Mouse (Mus musculus): ENCODE data around the gene Cse1l.

Cse1l gene

DNA sequence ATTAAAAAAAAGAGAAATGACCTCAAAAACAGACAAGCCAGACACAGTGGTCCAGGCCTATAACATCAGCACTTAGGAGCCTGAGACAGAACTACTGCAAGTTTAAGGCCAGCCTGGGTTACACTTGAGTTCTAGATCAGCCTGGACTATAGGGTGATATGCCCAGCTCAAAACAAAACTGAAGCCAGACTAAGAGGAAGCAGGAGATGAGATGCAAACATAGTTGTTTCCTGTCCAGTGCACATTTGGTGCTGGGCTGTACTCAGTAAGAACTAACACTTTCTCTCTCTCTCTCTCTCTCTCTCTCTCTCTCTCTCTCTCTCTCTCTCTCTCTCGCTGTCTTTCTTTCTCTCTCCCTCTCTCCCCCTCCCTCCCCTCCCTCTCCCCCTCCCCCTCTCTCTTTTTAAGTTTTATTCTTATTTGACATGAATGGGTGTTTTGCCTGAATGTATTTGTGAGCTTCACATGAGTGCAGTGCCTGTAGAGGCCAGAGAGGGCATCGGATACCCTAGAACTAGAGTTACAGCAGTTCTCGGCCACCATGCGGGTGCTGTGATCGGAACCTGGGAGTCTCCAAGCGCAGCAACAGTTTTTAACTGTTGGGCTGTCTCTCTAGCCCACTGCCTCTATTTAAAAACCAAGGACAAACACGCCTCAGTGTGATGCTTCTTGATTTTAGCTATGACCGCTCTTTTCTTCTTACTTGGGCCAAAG lies 4.9 kb upstream of the Cse1l start:
- DNase-seq (ENCODE audit: low spot score), result no peak

DNA sequence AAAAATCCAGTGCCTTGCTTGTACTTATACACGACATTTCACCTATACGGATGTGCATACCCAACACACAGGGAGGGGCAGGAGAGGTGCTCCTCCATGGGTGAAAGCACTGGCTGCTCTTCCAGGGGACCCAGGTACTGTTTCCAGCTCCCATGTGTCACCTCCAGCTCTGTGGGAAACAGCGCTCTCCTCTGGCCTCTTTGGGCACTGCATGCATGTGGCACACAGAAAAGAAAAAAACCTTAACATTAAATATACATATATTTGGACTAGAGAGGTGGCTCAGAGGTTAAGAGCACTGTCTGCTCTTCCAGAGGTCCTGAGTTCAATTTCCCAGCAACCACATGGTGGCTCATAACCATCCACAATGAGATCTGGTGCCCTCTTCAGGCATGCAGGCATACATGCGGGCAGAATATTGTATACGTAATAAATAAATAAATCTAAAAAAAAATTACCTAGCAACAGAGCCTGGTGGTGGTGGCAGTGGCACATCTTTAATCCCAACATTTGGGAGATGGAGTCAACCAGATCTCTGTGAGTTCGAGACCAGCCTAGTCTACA lies 2.0 kb upstream of the Cse1l start:
- no peak for DNase-seq (ENCODE audit: low spot score)

DNA sequence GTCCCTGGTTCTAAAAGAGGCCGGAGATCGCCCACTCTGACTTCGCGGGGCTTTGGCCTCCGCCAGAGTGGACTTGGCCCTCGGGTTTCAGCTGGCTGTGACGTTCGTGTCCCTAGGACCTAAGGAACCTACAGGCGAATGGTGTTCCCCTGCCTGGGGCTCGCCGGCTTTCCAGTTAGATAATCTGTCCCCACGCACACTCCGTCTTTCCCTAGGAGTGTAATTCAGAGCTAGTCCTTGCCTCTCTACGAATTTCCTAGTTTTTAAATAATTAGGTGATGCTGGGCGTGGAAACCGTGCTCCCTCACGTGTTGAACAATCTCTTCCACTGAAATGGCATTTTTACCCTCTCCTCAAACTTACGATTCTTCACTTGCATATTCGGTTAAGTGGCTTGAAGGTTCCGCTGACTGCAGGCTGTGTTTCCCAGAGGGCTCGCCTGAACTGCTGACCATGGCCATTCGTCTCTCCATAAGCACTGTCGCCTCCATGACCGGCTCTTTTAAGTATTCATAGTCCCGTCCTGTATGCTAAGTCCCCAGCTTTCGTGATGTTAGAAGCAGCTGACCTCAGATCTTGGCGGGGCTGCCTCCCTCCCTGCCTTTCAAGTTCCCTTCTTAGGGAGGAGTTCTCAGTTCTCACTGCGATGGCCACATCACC lies 813 bp downstream of the Cse1l start:
- no peak for DNase-seq (ENCODE audit: low spot score)

DNA sequence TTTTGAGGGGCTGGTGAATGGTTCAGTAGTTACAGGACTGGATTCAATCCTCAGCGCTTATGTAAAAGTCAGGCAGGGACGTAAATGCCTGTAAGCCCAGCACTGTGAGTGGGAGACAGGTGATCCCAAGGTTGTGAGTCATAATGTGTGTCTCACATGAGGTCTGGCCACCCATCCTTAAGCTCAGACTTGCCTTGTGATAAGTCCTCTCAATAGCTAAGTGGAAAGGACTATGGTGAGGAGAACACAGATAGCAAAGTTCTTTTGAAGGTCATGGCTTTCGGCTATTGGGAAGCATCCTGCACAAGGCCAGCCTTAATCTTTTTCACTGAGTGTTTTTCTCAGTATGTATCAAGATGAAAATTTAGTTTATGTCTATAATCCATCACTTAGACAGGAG lies 3.9 kb downstream of the Cse1l start:
- DNase-seq (ENCODE audit: low spot score), result no peak

DNA sequence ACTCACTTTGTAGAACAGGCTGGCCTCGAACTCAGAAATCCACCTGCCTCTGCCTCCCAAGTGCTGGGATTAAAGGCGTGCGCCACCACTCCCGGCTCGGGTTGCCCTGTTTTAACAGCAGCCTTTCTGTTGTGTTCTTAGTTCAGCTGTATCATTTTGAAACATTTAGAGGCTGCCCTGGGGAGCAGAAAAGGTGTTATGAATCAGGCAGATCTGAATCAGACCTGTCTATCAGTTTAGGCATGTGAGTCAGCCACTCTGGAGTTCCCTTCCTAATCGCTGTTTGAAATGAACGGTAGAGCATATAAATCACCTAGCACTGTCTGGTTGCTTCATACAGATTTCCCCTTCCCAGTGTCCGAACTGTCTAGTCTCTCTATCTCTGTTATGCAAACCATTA lies 4.7 kb downstream of the Cse1l start:
- no peak for DNase-seq (ENCODE audit: low spot score)

DNA sequence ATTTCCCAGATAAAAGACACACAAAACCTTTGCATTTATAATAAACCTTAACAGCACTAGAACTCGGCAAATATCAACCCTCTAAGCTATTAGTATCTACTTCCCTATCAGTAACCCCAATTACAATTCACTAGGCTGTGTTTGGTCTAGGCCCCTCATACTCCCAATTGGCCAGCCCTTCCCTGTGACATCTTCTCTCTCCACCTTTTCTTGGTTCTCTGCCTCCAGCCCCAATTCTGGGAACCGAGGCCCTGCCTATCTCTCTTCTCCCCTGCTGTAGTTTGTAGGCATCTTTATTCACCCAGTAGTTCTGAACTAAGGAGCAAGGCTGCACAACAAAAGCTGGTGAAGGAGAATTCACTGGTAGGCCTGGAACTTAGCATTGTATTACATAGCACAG lies 18.1 kb downstream of the Cse1l start:
- no peak for DNase-seq (ENCODE audit: low spot score)

DNA sequence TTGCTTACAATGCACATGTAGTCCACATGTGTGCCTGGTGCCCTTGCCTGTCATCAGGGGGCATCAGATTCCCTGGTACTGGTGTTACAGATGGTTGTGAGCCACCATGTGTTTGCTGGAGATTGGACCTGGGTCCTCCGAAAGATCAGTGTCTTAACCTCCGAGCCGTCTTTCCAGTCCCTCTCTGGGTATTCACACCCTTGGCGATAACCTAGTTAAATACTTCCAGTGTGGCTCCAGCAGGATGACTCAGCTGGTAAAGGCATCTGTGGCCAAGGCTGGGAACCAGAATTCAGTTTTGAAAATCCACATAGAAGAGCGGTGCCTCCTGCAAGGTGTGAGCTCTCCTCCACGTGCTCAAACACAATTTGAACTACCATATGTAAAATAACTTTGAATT lies 28.1 kb downstream of the Cse1l start:
- DNase-seq (ENCODE audit: low spot score), result no peak

DNA sequence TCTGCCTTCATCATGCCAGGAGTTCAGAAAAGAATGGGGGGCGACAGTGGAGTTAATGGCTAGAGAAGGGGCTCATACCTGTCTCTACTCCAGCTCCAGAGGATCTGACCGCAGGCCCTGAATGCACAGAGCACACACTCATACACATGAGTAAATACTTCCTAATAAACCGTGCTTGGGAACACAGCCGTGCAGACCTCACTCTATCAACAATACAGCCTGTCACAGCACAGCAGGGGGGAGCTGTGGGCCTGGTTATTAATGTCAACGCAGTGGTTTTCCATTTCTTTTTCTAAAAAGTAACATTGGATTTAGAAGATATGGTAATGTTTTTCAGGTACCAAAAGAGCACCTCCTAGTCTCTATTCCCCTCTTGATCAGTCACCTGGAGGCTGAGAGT lies 28.6 kb downstream of the Cse1l start:
- DNase-seq (ENCODE audit: low spot score), result no peak

DNA sequence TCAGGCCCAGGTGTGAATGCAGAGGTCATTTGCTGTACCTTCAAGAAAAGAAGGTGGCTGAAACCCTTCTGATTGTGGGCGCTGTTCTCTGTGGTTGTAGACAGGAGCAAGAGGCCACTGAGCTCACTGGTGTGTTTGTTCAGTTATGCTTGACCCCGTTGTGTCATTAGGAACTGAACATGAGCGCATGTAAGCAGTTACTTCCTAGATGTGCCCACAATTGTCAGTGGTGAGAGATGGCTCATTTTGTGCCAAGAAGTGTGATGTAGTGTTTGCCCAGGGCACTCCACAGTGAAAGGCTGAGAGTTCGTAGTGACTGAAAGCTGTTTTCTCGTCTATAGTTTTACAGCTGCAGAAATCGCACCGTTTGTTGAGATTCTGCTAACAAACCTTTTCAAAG lies 29.7 kb downstream of the Cse1l start:
- DNase-seq (ENCODE audit: low spot score), result no peak

DNA sequence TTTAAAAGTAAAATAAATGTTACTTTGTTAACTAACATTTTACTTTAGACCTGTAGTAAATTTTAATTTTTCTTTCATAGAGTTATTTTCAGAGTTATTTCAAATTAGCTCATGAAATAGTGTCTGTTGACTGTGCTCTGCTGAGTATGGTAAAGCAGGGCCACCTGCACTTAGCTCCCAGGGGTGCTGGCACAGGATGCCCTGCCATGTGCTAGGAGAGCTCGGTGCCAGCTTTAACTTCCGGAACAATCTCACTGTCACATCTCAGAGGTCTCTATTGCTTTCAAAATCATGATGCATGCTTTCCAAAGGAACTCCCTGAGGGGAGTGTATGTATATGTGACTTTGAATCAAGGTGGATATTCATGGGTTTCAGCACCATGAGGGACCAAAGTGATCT lies 30.3 kb downstream of the Cse1l start:
- DNase-seq (ENCODE audit: low spot score), result no peak

DNA sequence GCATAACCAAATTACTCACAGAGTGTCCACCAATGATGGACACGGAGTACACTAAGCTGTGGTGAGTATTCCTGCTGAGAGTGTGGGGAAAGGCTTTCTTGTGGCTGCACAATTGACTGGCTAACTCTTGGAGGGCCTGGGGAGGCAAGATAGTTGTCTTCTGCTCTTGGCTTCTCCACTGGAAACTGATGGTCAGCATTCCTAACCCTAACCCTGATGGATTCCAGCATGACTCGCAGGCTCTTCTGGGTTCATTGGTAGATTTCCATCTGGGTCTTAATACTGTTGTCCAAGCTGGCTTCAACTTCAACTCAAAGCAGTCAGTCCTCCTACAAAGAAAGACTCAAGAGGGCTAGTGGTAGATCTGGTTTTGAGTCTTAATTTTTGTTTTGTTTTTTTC lies 37.3 kb downstream of the Cse1l start:
- no peak for DNase-seq (ENCODE audit: low spot score)

DNA sequence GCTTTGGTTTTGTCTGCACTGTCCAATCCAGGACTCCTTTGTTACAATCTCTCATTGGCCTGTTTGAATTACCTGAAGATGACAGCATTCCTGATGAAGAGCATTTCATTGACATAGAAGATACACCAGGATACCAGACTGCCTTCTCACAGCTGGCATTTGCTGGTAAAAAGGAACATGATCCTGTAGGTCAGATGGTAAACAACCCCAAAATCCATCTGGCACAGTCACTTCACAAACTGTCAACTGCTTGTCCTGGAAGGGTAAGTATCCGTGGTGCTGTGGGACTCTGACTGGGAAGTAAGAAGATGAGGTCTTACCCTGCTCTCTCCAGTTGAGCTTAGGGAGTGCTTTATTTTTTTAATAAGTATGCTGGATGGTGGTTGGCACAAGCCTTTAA lies 38.5 kb downstream of the Cse1l start:
- DNase-seq (ENCODE audit: low spot score), result no peak

DNA sequence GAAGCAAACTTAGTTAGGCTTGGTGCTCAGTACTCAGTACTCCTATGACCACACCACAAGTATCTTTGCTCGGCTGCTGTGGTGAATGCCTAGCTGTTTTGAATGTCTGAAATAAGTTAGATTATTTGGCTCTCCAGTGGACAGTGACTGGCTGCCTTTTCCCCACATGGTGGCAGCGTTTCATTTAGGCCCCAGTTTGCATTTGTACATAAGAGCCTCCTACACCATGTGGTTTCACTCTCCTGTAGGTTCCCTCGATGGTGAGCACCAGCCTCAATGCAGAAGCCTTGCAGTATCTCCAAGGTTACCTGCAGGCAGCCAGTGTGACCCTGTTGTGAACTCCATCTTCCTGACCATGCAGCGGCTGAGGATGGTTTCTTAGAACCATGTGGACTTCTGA lies 39.6 kb downstream of the Cse1l start:
- DNase-seq (ENCODE audit: low spot score), result peak; percentile 26

DNA sequence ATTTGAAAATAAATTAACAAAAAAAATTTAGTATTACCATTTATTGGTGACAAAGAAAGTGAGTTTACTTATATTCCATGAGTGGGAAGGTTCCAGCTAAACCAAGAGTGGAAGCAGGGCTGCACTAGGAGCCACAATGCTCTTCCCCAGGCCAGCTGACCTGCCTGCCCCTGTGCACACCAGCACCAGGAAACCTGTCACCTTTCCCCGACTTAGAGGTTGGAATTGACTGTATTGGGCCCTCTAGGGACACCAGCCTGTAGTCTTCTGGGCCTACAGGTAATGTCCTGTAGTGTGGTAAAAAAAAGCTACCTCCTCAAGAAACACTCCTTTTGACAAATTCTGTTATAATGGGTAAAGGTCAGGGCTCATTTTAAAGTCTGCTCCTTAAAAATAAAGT lies 42.4 kb downstream of the Cse1l start:
- no peak for DNase-seq (ENCODE audit: low spot score)

DNA sequence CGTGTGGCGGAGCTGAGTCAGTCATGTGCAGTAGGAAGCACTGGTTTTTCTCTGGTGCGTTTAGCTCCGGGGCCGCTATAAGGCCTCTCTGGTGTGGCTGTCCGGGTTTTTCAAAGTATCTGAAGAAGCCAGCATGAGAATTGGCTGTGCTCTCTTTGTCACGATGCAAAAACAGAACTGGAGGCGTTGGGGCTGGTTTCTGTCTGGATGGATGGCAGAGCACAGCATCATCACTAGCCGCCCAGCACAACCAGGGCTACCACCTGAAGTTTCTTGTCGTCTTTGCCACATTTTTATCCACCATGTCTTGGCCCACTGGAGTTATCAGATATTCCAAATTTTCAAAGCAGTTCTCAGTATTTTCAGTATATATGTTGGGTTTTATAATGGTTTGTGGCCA lies 43.1 kb downstream of the Cse1l start:
- DNase-seq (ENCODE audit: low spot score), result no peak

DNA sequence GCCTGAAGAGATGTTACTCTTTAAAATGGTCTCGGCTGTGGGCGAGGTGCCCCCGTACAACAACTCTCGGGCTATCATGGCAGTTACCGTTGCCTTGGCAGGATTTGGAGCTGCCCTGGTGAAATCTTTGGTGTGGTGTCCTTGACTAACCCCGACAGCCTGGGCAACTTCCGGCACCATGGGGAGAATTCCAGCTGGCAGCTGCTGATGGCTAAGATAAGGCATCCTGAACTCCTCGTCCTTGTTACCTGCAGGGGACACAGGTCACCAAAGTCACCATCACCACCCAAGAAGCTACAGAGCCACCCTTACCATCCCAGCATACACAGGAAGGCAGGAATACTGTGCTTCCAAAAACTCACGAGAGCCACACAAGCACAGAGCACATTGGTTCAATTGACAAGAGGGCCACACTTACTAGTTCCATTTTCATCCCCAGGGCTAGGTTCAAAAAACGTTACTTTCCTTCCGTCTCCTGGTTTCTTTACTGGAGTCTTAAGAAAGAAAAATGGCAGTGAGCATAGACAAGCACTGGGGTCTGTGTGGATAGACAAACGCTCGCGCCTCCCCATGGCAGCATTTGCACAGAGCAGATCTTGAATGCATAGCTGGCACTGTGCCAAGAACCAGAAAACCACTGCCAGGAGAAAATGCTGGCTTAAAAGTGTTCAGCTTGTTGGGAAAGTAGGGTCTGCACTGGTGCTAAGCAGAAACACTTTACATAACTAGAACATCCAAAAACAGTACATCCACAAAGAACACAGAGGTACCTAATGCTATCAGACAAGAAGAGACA lies 45.2 kb downstream of the Cse1l start:
- no peak for DNase-seq (ENCODE audit: low spot score)

DNA sequence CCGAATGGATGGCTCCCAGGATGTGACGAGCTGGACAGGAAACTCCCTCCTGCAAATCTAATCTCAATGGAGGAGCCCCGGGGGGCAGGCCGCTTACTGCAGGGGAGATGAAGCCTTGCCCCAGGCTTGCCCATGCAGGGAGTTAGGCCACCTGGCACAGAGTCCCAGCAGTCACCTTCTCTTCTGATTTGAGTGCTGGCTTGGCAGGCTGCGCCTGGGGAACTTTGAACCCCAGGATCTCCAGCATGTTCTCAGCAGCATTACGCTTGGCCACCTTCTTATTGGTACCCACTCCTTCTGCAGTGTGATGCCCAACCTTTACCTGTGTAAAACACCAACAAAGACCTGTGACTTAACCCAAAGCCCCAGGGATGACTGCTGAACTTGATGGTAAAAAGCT lies 46.3 kb downstream of the Cse1l start:
- DNase-seq (ENCODE audit: low spot score), result no peak

DNA sequence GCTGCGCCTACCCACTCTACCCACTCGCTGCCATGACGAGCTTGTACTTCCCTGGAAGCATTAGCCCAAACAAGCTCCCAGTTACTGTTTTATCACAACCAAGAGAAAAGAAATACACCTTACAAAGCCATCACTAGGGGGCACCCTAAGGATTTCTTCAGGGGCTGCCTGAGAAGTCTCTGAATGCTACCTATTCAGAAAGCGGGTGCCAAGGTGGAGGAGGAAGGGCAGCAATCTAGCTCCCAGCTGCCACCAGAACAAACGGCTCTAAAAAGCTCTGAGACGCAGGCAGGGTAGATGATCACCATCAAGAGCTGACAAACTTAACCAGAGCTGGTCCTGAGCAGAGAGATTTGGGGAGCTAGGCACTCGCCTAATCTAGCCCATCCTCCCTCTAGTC lies 51.0 kb downstream of the Cse1l start:
- DNase-seq (ENCODE audit: low spot score), result peak; percentile 30

DNA sequence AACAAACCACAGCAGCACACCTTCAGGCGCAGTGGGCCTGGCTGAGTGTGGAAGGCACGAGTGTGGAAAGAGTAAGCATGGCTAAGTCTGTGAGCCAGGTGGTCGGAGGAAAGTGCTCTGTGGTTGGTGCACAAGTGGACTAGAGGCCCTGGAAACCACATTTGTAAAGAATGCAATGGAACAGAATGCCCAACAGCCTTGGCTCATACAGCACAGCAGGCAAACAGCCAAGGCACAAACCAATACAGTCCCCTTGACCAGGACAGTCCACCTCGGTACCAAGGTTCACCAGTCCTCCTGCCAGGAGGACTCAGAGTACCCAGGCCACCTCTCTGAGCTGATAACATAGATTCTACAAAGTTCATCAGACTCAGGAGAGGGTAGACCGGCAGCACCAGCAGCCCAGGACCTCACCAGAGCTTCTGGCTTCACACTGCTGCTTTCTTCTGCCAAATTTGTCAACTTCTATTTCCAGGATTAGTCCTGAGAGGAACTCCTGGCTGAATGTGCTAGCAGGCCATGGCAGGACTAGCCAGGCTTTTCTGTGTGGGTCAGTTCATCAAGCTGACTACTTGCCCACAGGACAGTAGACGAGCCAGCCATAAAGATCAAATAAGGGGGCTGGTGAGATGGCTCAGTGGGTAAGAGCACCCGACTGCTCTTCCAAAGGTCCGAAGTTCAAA lies 54.9 kb downstream of the Cse1l start:
- DNase-seq (ENCODE audit: low spot score), result no peak

DNA sequence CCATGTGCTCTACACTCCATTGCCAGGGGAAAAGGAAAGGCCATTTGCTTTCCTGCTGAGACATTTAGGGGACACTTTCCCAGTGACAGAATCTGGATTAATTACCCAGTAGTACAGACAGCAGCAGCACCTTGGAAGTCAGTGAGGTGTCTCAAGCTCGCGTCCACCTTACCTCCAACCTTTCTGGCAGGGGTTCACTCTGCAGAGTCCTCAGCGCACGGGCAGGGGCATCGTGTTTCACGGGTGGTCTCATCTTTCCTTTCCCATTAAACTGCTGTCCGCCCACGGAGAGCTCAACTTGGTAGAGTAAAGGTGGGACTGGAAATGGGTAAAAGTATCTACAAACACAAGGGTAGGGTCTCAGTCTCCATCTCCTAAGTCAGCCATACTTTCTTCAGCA lies 57.4 kb downstream of the Cse1l start:
- DNase-seq (ENCODE audit: low spot score), result no peak

DNA sequence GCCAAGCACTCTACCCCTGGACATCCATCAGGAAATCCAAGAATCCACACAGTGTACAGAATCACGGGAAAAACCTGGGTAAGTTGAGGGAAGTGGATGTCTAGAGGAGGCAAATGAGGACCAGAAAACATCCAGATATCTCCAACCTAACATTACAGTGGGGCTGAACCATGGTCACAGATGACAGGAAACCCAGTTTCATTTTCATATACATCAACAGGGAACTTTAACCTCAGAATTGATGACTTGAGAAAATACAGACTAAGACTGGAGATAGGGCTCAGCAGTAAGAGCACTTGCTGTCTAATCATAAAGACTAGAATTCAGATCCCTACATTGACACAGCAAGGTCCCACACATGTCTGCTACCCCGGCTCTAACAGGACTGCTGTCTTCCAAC lies 58.9 kb downstream of the Cse1l start:
- DNase-seq (ENCODE audit: low spot score), result no peak

DNA sequence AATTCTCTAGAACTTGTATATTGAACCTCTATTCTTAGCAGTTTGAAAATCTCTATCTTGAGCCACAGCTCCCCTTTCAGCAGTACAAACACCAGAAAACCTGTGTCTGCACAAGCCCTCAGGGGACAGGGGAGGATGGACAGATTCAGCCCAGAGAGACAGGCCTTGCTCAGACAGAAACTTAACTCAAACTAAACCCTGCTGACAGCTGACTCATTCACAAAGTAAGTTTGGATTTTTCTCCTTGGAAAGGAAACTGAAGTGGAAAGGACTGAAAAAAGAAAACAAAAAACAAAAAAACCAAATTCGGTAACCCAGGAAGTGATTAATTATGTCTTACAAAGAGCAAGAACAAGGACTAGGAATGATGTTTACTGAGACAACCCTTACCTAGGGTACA lies 67.3 kb downstream of the Cse1l start:
- DNase-seq (ENCODE audit: low spot score), result no peak
